Mouse (Mus musculus): ENCODE data around the gene Usp49.
"Not testable (repeated sequence)": the region's sequence is repeated elsewhere in the genome, so short reads cannot be mapped to it uniquely, and the experiment has no call there.

DNA sequence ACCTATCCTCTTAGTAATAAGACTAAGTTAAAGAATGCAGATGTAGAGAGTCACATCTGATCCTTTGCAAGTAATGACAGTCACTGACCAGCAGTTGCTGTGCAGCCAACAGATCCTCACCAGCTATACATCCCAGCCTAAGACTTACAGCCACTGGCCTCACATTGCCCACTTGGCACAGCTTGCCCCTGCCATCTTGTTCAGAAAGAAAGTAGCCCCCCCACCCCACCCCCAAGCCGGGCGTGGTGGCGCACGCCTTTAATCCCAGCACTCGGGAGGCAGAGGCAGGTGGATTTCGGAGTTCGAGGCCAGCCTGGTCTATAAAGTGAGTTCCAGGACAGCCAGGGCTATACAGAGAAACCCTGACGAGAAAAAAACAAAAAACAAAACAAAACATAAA lies 23.9 kb downstream of the Usp49 start:
- TF ChIP-seq EP300, CTCF (IDR thresholded peaks at IDR 0.05; ENCODE audit: low read depth): not testable (repeated sequence)

Measured in liver, postnatal 0 days (tissue).